Mouse (Mus musculus) G1E-ER4 (cell line): ENCODE measurements around the gene Plod1. TPM values are rescaled to one million over a fixed set of nuclear protein-coding genes. Genes with fewer than 3 reads are reported as not detected.

Experiments
- GATA1 ChIP-seq: IDR thresholded peaks from one replicate; pipeline ENCODE4 v1.8.0; 2012; ENCODE audit warnings: low read length, inconsistent platforms
- polyA plus RNA-seq: library from polyadenylated mRNA; stranded (reverse); fragments of >175 nt; gene quantifications from 2 replicates; pipeline ENCODE4 v1.2.3, GENCODE M21; 2012

The Plod1 gene
- polyA plus RNA-seq, 1 experiment = 1.9 TPM

DNA sequence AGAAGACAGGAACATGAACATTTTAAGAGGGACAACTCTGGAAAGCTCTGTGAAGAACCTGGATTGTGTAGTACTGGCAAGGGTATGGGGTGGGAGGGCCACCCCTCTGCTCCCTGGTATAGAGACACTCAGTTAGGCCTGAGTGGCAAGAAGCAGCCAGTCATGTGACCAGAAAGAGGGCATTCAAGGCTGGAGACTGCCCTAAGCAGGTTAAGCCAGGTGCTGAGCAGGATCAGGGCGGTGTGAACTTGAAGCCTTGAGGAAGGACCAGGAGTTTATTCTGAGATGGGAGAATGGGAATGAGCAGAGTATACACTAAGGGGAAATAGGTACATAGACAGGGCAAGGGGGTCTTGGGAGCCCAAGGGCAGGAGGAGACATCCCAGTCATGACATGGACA lies 6.4 kb upstream of the Plod1 start:
- no peak for TF ChIP-seq GATA1

DNA sequence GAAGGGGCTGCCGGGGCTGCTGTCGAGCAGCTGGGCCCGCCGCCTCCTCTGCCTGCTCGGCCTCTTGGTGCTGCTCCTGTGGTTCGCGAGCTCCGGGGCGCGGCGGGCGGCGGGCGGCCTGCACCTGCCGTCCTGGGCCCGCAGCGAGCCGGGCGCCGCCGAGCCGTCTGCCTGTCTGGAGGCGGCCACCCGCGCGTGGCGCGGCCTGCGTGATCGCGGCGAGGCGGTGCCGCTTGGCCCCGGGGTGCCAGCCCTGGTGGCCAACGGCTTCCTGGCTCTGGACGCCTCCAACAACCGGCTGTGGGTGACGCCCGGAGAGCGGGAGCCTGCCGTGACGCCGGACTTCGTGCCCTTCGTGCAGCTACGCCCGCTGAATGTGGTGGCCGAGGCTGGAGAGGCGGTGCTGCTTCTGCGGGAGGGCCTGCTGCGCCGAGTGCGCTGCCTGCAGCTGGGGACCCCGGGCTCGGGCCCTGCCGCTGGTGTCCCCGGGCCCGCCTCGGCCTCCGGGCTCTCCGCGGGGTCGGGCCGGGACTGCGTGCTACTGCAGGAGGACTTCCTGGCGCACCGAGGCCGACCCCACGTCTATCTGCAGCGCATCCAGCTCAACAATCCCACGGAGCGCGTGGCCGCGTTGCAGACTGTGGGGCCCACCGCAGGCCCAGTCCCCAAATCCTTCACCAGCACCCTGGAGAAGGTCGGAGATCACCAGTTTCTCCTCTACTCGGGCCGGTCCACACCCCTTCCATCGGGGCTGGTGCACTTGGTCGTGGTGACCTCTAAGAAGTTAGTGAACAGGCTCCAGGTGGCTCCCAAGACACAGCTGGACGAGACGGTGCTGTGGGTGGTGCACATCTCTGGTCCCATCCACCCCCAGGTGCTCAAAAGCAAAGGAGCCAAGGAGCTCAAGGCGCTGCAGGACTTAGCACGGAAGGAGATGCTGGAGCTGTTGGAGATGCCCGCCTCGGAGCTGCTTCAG lies 4.8 kb upstream of the Plod1 start:
- TF ChIP-seq GATA1 = no peak

DNA sequence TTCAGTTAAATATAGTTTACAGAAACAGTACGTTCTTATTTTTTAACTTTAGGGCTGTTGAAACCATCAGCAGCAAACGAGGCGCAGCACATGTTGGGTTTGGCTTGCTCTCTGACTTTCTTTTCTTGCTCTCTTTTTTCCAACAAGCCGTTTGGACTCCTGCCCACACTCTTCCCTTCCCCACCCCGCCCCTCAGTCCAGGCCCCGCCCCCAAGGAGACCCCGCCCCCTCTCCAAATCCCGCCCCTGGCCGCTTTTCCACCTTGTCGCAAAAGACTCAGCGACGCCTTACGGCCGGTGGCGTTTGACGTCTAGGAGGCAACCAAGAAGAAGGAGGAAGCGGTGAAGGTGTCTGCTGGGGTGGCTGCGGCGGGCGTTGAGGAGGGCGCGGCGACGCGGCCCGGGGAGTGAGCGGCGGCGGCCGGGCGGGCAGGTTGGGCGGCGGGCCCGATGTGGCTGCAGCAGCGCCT lies 4.0 kb upstream of the Plod1 start, which contains the start of gene 2510039O18Rik:
Gene 2510039O18Rik, plus strand, starts transcription at position 320 of the 469 bp plus-strand sequence.
- TF ChIP-seq GATA1 = no peak

DNA sequence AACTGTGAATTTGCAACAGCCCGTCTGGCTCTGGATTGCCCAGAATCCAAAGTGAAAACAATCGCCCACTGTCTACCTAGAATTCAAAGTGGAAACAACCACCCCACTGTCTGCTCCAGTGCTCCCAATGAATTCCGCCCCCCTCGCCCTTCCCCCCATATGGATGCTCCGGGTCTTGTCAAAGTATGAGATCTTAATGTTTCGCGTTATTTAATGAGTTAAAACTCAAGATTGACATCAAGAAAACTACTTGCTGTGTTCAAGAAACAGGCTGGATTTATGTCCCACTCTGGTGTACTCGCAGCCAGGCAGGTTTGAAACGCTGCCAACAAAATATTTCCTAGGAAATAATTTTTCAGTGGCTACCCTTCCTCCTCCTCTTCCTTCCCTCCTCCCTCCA lies 3.5 kb upstream of the Plod1 start:
- no peak for TF ChIP-seq GATA1

DNA sequence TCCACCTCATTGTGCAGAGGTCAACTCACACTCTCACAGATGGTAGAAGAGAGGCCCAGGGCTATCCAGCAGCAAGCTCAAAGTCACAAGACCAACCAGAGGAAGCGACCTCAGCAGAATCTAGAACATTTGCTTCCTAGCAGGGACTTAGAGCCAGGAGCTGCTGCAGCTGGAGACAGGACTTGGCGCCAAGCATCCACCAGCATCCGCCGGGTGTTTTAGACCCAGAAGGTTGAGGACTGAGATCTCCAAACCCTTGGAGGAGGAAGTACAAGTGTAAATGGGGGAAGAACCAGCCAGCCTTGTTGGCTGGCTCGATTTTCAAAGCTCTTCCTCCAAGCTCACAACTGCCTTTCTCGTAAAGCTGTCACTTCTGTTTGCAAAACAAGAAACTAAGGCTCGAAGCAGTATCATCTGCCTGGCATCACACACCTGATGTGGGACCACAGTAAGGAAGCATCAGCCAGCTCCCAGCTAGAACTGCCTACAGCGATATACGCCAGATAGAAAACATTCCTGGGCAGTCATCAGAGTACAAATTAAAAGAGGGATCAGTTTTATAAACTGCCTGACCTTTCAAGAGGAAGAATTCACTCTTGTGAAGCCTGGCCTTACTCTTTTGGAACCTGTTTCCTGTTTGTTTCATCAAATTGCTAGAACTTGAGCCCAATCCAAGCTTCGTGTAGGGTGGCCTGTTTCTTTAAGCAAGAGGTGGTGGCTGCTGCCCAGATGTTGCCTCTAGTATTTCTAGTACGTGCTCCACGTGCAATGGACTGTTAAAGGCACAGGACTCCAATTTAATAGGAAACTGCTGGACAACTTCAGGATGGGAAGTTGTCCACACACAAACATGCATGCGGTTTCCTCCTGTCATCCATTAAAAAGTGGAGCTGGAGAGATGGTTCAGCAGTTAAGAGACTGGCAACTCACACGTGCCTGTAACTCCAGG lies 1.9 kb upstream of the Plod1 start:
- no peak for TF ChIP-seq GATA1

DNA sequence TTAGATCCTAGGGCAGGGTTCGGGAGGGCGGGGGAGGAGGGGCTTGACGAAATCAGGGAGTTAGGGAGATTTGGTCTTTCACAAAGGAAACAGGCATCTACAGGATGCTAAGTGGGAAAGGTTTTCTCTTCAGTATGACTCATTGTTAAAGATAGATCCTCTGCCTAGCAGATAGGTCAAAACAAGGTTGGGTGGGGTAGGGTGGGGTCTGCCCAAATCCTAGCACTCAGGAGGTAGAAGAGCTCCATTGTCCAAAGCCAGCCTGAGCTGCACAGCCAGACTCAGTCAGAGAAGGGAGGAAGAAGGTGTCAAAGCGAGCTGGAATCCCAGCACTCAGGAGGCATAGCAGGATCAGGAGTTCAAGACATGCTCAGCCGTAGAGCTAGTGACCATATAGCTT lies 919 bp upstream of the Plod1 start:
- no peak for TF ChIP-seq GATA1

DNA sequence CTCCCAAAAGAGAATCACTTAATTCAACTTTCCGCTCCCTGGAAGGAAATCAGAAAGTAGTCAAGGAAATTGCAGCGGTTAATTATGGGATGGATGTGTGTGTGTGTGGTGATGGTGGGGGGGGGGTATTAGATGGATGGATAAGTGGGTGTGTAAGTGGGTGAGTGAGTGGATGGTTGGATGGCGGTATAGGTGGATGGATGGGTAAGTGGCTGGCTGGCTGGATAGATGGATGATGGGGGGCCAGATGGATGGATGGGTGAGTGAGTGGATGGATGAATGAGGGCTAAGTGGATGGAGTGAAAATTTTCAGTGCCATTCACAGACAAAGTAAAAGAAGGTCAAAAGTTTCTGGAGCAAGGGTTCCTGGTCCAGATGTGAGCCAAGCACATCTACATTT lies 454 bp upstream of the Plod1 start:
- TF ChIP-seq GATA1 = no peak

DNA sequence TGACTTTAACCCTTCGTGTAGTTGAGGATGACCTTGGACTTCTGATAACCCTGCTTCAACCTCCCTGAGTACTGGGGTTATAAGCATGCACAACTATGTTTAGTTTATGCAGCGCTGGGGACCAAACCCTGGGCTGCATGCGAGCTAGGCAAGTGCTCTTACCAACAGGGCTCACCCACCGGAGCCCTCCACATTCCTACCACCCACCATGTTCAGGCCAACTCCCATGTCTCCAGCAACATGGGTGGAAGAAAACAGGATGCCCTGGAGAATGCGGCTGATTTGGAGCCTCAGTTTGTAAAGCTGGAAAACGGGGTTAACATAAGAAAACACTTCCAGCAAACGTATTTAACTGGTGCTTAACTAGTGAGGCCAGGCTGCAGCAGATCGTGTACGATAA lies 663 bp downstream of the Plod1 start:
- no peak for TF ChIP-seq GATA1

DNA sequence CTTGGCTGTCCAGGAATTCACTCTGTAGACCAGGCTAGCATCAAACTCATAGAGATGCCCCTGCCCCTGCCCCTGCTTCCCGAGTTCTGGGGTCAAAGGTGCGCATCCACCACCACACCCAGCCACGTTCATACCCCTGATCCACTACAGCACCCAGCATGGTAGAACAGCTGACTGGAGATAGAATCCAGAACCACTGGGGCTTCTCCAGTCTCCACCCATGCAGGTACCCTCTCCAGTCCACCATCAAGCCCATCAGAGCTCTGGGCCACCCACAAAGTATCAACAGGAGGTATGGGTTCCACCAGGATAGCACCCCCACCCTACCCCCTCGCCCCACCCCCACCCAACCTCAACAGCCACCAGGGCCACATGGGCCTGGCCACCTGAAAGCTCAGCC lies 2.0 kb downstream of the Plod1 start:
- TF ChIP-seq GATA1 = no peak

DNA sequence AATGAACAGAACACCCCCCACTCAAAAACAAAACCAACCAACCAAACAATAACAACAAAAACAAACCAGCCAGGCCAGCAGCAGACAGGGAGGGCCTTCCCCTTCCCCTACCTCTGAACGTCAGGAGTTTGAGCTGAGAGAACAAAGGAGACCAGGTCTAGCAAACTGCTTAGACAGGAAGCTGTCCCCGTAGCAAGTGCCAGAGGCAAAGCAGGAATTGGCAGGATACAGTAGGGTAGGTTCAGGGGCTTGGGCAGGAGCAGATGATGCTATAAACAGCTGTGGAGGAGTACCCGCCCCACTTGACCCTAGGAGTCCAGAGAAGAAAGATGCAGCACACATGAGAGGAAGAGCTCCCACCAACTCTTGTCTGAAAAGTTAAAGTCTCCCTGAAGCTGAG lies 2.4 kb downstream of the Plod1 start:
- no peak for TF ChIP-seq GATA1

DNA sequence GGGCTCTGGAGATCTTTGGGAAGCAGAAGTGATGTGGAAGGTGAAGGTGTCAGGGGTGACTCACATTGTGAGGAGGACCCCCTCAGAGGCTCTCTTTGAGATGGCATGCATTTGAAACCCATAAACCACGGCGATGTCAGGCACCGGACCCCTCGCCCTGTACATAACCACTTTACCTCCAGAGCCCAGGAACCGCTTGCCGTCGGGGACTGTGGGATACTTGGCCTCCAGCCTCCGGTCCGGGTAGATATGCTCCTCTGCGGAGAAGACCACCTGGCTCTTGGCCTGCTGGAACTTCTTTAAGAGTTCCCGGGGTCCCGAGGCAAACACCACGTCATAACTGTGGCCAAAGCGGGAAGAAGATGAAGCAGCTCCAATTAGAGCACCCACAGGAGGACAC lies 5.6 kb downstream of the Plod1 start:
- no peak for TF ChIP-seq GATA1

DNA sequence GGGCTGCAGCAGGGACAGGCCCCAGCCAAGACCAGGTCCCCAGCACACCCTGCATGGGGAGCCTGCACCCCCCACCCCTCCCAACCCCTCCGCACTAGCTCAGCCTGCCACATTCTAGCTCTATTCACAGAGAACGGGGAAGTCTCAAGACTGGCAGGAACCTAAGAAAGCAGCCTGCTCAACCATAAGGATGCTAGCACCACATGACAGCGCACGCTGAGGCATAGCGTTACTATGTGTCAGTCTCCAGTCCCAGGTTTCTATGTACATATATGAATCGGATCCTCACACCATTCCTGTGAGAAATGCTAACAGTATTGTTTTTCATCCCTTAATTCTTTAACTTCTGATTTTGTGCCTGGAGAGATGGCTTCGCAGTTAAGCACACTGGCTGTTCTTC lies 8.0 kb downstream of the Plod1 start:
- no peak for TF ChIP-seq GATA1

DNA sequence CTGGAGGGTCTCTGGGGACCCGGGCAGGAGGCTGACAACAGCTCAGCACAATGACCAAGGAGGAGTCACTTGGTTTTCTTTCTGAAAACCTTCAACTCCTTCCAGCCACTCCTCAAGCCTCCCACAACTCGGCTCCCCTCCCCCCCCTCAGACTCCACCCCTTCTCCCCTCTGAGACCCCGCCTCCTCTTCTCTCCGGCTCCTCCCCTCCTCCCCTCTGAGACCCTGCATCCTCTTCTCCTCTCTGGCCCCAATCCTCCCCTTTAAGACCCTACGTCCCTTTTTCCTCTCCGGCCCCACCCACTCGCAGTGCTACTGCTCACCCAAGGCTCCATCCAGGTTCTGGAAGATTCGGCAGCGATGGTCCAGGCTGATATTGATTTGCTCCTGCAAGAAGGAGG lies 8.4 kb downstream of the Plod1 start:
- TF ChIP-seq GATA1 = no peak

DNA sequence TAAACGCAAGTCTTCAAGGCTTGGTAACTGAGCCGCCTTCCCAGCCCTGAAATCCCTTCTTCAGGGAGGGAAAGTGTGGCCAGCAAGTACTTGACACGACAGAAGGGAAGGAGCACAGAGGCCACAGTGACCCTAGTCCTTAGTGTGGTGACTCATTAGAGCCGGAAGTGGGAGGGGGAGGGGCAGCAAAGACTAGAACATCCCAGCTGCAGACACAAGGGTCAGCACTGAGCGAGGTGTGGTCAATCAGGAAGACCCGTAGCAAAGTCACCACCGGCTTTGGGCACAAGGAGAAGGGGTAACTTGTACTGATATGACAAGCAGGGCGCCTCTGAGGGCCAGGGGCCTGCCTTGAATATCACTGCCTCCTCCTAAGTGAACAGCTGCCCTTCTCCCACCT lies 8.9 kb downstream of the Plod1 start:
- TF ChIP-seq GATA1 = no peak

DNA sequence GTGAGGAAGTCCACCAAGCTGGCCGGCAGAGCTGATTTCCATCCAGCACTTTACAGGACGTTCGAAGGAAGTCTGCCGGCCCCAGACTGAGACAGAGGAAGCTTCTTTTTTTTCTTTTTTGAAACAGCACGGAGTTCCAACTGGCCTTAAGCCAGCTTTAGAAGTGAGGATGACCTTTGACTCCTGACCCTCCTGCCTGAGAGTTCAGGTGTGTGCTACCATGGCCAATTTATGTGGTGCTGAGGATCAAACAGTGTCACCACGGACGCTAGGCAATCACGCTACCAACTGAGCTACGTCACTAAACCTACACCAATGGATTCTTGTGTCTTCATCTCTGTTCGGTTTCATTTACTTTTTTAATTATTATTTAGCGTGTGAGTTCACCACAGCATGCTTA lies 14.2 kb downstream of the Plod1 start:
- TF ChIP-seq GATA1 = no peak

DNA sequence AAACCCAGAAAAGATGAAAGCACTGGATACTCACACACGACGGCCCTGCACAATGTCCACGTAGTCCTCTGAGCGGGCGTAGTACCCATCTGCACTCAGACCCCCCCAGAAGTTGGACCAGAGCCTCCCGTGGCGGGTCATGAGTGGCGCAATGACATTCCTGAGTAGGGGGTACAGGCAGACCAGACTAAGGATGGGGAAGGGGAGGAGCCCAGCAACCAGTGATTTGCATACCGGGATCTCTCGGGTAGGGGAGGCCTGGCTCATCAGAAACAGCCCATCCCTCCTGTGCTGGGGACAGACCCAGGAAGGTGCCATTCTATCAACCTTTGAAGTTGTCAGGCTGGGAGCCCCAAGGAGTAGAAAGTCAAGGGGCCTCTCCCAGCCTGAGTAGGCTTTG lies 15.6 kb downstream of the Plod1 start:
- no peak for TF ChIP-seq GATA1
